Mouse (Mus musculus): ENCODE results near the gene Spata17.

Gene Spata17

GRCm38 (mm10) chr1:187215181-187216116, at the start of gene Spata17, which contains the start of gene Gpatch2:
Spata17 (minus strand) TSS chr1:187215465.
Gpatch2 (plus strand) TSS chr1:187215508.
- DNase-seq: peak; percentile 92

GRCm38 (mm10) chr1:187258756-187259155, 43.5 kb upstream of the Spata17 start:
- no peak for DNase-seq

DNA sequence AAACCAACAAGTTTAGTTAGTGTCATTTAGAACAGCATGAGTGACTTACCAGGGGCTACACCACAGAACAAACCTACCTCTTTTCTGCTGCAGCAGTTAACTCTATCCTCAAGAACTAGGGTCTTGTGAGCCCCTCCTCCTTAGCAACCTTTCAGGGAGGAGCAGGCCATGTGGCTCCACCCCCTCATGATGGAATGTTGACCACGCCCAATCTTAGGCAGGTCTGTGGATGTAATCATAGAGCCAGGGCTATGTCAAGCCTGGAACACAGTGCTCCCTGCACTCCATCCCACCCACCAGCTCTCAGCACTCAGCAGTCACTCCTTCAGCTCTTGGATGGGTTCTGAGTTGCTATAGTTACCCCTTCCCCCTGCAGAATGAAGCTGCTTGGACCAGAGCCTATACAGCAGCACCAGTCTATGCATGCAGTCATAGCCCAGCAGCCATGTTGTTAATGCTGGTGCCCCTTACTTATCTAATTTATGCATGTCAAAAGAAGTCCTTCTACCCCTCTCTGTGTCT, 35.5 kb upstream of the Spata17 start:
- DNase-seq: no peak

DNA sequence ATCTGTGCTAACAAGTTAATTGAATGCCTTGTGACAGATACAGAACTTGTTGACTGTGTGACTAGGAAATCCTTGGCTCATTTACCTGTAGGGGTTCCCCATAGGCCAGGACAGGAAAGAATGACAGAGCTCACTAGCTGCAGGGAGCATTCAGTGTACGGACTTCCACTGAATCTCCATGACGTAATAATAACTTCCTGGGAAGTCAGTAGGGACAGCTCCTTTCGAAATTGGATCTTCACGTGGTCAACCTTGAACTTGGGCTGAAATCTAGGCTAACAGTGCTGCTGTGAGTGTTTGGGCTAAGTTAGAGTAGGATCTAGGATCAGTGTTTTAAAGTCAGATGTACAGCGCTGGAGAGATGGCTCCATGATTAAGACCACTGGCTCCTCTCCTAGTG, 29.5 kb upstream of the Spata17 start:
- no peak for DNase-seq

- no peak for DNase-seq
Observed at GRCm38 (mm10) chr1:187241329-187241728, 26.1 kb upstream of the Spata17 start.

- no peak for DNase-seq
Observed at GRCm38 (mm10) chr1:187240304-187240703, 25.0 kb upstream of the Spata17 start.

- no peak for DNase-seq
Observed at GRCm38 (mm10) chr1:187238061-187238460, 22.8 kb upstream of the Spata17 start.

- peak; percentile 14 for DNase-seq
Observed at GRCm38 (mm10) chr1:187236296-187236695, 21.0 kb upstream of the Spata17 start.

DNA sequence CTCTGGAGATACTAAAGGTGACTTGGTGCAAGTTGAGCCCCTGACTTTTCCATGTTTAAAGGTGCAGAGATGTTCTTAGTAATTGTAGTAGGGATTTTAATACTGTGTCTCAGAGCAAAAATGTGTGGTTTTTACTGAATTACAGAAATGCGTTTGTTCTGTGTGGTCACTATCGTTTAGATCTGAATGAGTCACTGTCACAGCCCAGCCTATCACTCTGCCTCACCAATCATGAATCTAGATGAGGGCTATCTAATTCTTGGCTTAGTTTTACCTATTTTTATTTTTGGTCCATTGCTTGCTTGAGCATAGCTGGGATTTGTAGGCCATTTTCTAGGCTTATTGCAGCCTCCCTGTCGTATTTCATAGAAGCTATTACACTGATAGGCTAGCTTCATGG, 19.9 kb upstream of the Spata17 start:
- DNase-seq: no peak

- no peak for DNase-seq
Observed at GRCm38 (mm10) chr1:187232996-187233615, 17.8 kb upstream of the Spata17 start.

DNA sequence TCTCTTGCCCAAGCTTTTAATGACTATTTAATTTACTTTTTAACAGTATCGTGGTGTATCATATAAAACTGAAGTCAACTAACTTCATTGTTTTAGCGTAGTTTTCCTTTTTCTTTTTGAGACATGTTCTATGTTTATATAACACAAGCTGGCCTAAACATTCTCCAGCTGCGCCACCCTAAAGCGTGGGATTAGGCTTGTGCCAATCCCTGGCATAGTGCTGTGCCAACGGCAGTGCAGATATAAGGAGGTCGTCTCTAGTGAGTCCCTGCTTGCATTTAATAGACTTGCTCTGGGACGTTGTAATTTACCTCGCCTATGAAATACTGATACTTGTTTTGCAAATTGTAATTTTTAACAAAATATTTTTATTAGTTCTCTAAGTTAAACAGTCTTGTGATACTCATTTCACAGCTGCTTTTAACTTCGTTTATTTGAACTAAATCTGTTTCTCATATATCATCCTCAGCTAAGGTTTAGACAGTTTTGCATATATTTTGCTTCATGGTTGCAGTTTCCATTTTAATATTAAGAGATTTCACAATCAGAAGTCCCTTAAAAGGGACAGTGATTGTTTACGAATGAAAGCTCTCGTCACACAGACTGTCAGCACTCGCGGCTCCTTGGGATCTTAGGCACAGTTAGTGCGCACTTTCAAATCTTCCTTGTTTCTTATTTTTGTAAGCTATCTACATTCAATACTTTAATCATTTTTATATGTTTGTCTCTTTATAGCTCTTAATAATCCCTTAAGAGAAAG, 17.1 kb upstream of the Spata17 start:
- no peak for DNase-seq

GRCm38 (mm10) chr1:187230255-187230654, 15.0 kb upstream of the Spata17 start:
- DNase-seq: no peak

DNA sequence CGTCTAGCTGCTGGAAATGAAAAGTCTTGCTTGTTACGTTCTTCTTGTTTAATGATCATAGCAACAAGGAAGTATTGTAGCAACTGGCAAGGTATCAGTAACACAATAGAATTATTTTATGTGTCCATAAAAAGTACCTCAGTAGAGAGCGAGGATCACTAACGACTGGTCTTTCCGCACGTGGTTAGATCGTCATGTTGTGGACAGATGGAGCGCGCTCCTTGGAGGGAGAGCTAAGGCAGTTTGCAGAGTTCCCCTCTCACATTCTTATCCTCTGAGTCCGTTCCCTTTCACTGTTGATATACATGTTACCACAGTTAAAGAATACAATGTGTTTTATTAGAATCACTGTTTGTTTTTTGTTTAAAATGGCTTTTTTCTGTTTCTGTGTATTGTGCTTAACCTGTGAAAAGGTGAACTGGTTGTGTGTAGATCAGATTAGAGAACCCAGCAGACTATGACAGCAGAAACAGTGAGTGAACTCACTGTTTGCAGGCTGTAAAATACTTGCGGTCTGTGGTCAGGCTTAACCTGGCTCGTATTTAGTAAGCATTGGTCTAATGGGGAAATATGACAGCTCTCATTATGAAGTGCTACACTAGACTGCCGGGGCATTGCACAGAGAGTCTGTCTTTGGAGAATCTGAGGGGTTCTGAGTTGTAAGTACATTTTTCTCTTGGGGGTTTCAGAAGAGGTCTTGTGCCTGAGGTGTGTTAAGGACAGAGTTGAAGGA, 13.3 kb upstream of the Spata17 start:
- DNase-seq: no peak

GRCm38 (mm10) chr1:187226328-187227025, 11.2 kb upstream of the Spata17 start:
- DNase-seq: no peak

- DNase-seq: no peak
Observed at GRCm38 (mm10) chr1:187220756-187221155, 5.5 kb upstream of the Spata17 start.

DNA sequence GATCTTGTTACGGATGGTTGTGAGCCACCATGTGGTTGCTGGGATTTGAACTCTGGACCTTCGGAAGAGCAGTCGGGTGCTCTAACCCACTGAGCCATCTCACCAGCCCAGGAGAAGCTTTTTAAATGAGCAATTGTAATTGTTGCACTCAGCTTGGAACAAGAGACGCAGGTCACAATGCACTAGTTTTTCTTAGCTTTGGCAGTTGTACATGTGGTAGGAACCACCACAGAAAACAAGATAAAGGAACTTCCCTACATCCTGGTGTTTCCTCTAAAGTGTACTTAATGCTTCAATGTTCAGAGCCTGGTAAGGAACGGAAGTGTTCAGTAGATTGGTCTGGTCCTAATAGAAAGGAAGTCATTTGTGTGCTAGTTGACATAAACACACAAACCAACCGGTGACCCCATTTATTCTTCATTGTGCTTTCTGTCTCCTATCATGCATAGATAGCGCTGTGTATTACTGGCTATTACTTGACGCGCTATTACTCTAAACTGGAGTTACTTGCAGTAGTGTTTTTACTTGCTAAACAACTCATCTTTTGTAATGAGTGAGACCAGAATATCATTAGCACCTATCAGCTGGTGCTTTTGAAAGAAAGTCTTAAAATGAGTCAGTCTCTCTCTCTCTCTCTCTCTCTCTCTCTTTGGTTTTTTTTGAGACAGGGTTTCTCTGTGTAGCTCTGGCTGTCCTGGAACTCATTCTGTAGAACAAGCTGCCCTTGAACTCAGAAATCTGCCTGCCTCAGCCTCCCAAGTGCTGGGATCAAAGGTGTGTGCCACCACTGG, 1.6 kb upstream of the Spata17 start:
- DNase-seq: no peak

DNA sequence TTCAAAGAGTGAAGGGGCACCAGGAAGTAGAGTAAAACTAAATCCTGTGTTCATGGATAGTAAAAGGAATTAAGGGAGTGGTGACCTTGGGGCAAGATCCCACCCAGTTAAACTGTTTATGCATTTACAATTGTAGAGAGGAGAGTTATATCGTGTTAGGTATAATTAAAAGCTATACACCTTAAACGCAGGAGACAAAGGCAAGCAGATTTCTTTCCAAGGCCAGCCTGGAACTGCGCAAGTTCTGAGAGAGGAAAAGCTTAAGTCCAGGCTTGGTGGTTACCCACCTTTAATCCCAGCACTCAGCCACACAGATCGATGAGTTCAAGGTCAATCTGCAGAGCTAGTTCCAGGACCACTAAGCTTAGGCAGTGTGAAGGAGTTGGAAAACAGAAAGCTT, 4.5 kb downstream of the Spata17 start:
- no peak for DNase-seq

- no peak for DNase-seq
Observed at GRCm38 (mm10) chr1:187209496-187209895, 5.8 kb downstream of the Spata17 start.

- no peak for DNase-seq
Observed at GRCm38 (mm10) chr1:187205506-187205905, 9.8 kb downstream of the Spata17 start.

GRCm38 (mm10) chr1:187178546-187178945, 36.7 kb downstream of the Spata17 start:
- no peak for DNase-seq

DNA sequence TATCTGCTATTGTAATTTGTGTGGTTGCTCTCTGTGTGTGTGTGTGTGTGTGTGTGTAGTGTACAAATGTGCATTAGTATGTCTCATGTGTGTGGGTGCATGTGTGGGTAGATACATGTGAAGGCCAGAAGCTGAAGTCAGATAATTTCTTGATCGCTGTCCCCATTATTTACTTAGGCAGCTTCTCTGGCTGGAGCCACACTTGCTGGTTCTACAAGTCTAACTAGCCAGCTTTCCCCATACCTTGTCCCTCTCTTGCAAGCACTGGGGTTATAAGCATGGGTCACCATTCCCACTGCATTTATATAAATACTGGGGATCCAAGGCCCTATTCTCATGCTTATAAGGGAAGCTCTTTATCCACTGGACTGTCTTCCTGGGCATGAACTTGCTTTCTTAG, 39.3 kb downstream of the Spata17 start:
- DNase-seq: no peak
